Mouse (Mus musculus) liver, embryonic 11.5 days (tissue): ENCODE results near the gene Fbxl18. TPM values are rescaled to one million over a fixed set of nuclear protein-coding genes. Genes with fewer than 3 reads are reported as not detected.

Source experiments
- polyA plus RNA-seq: library from polyadenylated mRNA; unstranded; fragments of >200 nt; fragmentation: Nextera tagmentation; extraction: Ambion mirVana; gene quantifications from 2 replicates; pipeline ENCODE4 v1.2.1, GENCODE M21; 2014

The Fbxl18 gene
- polyA plus RNA-seq, 1 experiment from 2014 or later, result 6.7 TPM

Other genes starting within 250 kb of the Fbxl18 start
- 1.3 and 1.7 TPM in 2 replicates for gene Slc29a4, start 202.9 kb downstream of the Fbxl18 start, polyA plus RNA-seq
- 10.9 and 11.1 TPM in 2 replicates for gene Tnrc18, start 77.8 kb downstream of the Fbxl18 start, polyA plus RNA-seq
- gene Actb, start 11.3 kb upstream of the Fbxl18 start, polyA plus RNA-seq, result 11,958 and 12,749 TPM in 2 replicates
- 142 and 148 TPM in 2 replicates for gene Fscn1, start 64.9 kb upstream of the Fbxl18 start, polyA plus RNA-seq
- gene Rnf216, start 217.6 kb upstream of the Fbxl18 start, polyA plus RNA-seq, result 28.7 and 34.7 TPM in 2 replicates